In the genomic region with DNA sequence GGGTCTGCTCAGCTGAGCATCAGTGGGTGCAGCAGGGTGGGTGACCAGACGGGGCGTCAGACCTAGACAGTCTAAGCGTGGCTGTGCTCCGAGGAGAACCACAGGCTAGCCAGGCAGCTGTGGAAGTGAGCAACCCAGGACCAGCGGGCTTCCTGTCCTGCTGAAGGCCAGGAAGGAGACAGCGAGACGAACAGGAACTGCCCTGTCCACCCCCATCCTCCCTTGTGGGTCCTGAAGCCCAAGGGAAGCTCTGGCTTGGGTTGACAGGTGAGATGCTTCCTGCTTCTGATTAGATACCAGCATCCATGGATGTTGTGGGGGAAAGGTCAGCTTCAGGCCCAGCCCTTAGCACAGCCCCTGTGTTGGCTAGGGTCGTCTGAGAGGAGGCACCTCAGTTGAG, we compare ENCODE assay signal across 11 mouse cellular contexts. TPM values are rescaled to one million over a fixed set of nuclear protein-coding genes. Genes with fewer than 3 reads are reported as not detected.
DNase-seq lines count a peak whose midpoint lies in the region; ATAC-seq and TF ChIP-seq lines count a peak whose summit lies in the region.
"Had no signal": no experiment of that assay in that cellular context is flagged by ENCODE, and none has a peak within 500 bp of the region (broad histone marks: within the 10 kb centered on the region; RNA-seq: fewer than 3 reads in every experiment).

No protein-coding gene starts in this region.

- no peak for TF ChIP-seq CTCF in hindbrain, postnatal 0 days (IDR thresholded peaks at IDR 0.05; ENCODE audit: low read depth)
- TF ChIP-seq CTCF in left cerebral cortex, adult 2 months (IDR thresholded peaks at IDR 0.05): no peak

- no peaks in the 10 kb centered on the region for H3K27me3 ChIP-seq in hindbrain, embryonic 10.5 days (ENCODE audit: insufficient read depth, poor library complexity, severe bottlenecking)
- no peaks in the 10 kb centered on the region for H3K27me3 ChIP-seq in hindbrain, postnatal 0 days (ENCODE audit: insufficient read depth, low read length)
- no peaks in the 10 kb centered on the region for H3K27me3 ChIP-seq in embryonic facial prominence, embryonic 12.5 days
- no peaks in the 10 kb centered on the region for H3K27me3 ChIP-seq in hindbrain, embryonic 13.5 days
- no peaks in the 10 kb centered on the region for H3K27me3 ChIP-seq in limb, embryonic 12.5 days

- peaks cover 78% of the 10 kb centered on the region for H3K36me3 ChIP-seq in hindbrain, embryonic 10.5 days
- peaks cover 21% of the 10 kb centered on the region for H3K36me3 ChIP-seq in hindbrain, postnatal 0 days (ENCODE audit: insufficient read depth, low read length)
- H3K36me3 ChIP-seq in embryonic facial prominence, embryonic 12.5 days: peaks cover 62% of the 10 kb centered on the region
- H3K36me3 ChIP-seq in hindbrain, embryonic 13.5 days: peaks cover 62% of the 10 kb centered on the region
- peaks cover 71% of the 10 kb centered on the region for H3K36me3 ChIP-seq in limb, embryonic 12.5 days

- no peak overlapping the region for H3K4me3 ChIP-seq in hindbrain, embryonic 10.5 days
- H3K4me3 ChIP-seq in hindbrain, postnatal 0 days (ENCODE audit: low read length): no peak overlapping the region
- no peak overlapping the region for H3K4me3 ChIP-seq in embryonic facial prominence, embryonic 12.5 days
- no peak overlapping the region for H3K4me3 ChIP-seq in hindbrain, embryonic 13.5 days
- no peak overlapping the region for H3K4me3 ChIP-seq in limb, embryonic 12.5 days (replicated peaks)
- H3K4me3 ChIP-seq in left cerebral cortex, adult 2 months: no peak overlapping the region

- no peak for ATAC-seq in hindbrain, postnatal 0 days
- ATAC-seq in embryonic facial prominence, embryonic 12.5 days (ENCODE audit: insufficient number of reproducible peaks, insufficient read depth, low FRiP score, low TSS enrichment): no peak
- ATAC-seq in hindbrain, embryonic 13.5 days (ENCODE audit: low FRiP score): no peak
- no peak for ATAC-seq in limb, embryonic 12.5 days (ENCODE audit: insufficient number of reproducible peaks, insufficient read depth, low FRiP score, low TSS enrichment, low read depth)
- no peak for ATAC-seq in monocyte, adult 5-6 weeks (replicated peaks; ENCODE audit: insufficient number of reproducible peaks, low FRiP score, low TSS enrichment, poor library complexity, severe bottlenecking)

- WGBS in hindbrain, embryonic 10.5 days: 74% methylated on average over 8 of the region's 8 CpGs
- WGBS in hindbrain, postnatal 0 days: 83% methylated on average over 8 of the region's 8 CpGs
- WGBS in embryonic facial prominence, embryonic 12.5 days: 81% methylated on average over 8 of the region's 8 CpGs
- 83% methylated on average over 8 of the region's 8 CpGs for WGBS in hindbrain, embryonic 13.5 days
- 82% methylated on average over 8 of the region's 8 CpGs for WGBS in limb, embryonic 12.5 days

- intact Hi-C loops in left cerebral cortex, adult 2 months (cut with DNase I): loop anchor here (2.0 kb wide), 1 partner anchor 17 kb away; no protein-coding TSS in a partner anchor

- H3K4me1 ChIP-seq in hindbrain, embryonic 10.5 days (replicated peaks): peaks cover 35% of the 10 kb centered on the region
- H3K4me1 ChIP-seq in hindbrain, postnatal 0 days (ENCODE audit: insufficient read depth, low read length): peaks cover 14% of the 10 kb centered on the region; the same call in 1 of the 2 replicates
- peaks cover 14% of the 10 kb centered on the region for H3K4me1 ChIP-seq in embryonic facial prominence, embryonic 12.5 days
- H3K4me1 ChIP-seq in hindbrain, embryonic 13.5 days (replicated peaks): peaks cover 42% of the 10 kb centered on the region
- peaks cover 3% of the 10 kb centered on the region; the same call in 1 of the 2 replicates for H3K4me1 ChIP-seq in limb, embryonic 12.5 days (replicated peaks)

- H3K9me3 ChIP-seq in hindbrain, embryonic 10.5 days: no peaks in the 10 kb centered on the region
- no peaks in the 10 kb centered on the region for H3K9me3 ChIP-seq in hindbrain, postnatal 0 days (ENCODE audit: low read length)
- no peaks in the 10 kb centered on the region for H3K9me3 ChIP-seq in embryonic facial prominence, embryonic 12.5 days
- H3K9me3 ChIP-seq in hindbrain, embryonic 13.5 days: no peaks in the 10 kb centered on the region
- no peaks in the 10 kb centered on the region for H3K9me3 ChIP-seq in limb, embryonic 12.5 days

- no peak for DNase-seq in hindbrain, embryonic 10.5 days (ENCODE audit: low spot score)
- DNase-seq in hindbrain, postnatal 0 days (ENCODE audit: low spot score): no peak
- DNase-seq in left cerebral cortex, adult 2 months (ENCODE audit: extremely low spot score in 1 of 2, low spot score in 2 of 2): no peak
- DNase-seq in MN1 (ENCODE audit: low spot score): no peak
- DNase-seq: lung, postnatal 14 days; retina, postnatal 1 day; thymus, postnatal 36 days had no signal

- peak overlapping the region; percentile 73 for H3K27ac ChIP-seq in hindbrain, embryonic 10.5 days
- H3K27ac ChIP-seq in hindbrain, postnatal 0 days: no peak overlapping the region
- H3K27ac ChIP-seq in embryonic facial prominence, embryonic 12.5 days: 0 out of 2 replicates have a peak overlapping the region, but pooled peaks have one; percentile 31
- H3K27ac ChIP-seq in hindbrain, embryonic 13.5 days: peak overlapping the region; percentile 67; the same call in 1 of the 2 replicates
- H3K27ac ChIP-seq in limb, embryonic 12.5 days: peak overlapping the region; percentile 37; the same call in 1 of the 2 replicates
- no peak overlapping the region for H3K27ac ChIP-seq in left cerebral cortex, adult 2 months

- no peak overlapping the region for H3K4me2 ChIP-seq in hindbrain, postnatal 0 days (ENCODE audit: low read depth, low read length)
- H3K4me2 ChIP-seq in embryonic facial prominence, embryonic 12.5 days (replicated peaks): no peak overlapping the region
- H3K4me2 ChIP-seq in hindbrain, embryonic 13.5 days: no peak overlapping the region
- H3K4me2 ChIP-seq in limb, embryonic 12.5 days: no peak overlapping the region

- no peak overlapping the region for H3K9ac ChIP-seq in hindbrain, postnatal 0 days (replicated peaks; ENCODE audit: low read length)
- no peak overlapping the region for H3K9ac ChIP-seq in embryonic facial prominence, embryonic 12.5 days
- peak overlapping the region; percentile 69; the same call in 1 of the 2 replicates for H3K9ac ChIP-seq in hindbrain, embryonic 13.5 days
- no peak overlapping the region for H3K9ac ChIP-seq in limb, embryonic 12.5 days (replicated peaks)

RNA-seq across cellular contexts. Expression of gene Fbxl18, which starts 13.3 kb away (rescaled TPM):
- 23.8 and 24.2 TPM in 2 replicates for polyA plus RNA-seq in hindbrain, embryonic 10.5 days (2016; fragmentation: Nextera tagmentation; extraction: Ambion mirVana)
- total RNA-seq in hindbrain, postnatal 0 days (2014; rRNA removed): 68.6 and 73.8 TPM in 2 replicates
- polyA plus RNA-seq in hindbrain, postnatal 0 days (2015; fragmentation: Nextera tagmentation; extraction: Ambion mirVana): 28.0 and 31.4 TPM in 2 replicates
- polyA plus RNA-seq in embryonic facial prominence, embryonic 12.5 days (2016; fragmentation: Nextera tagmentation; extraction: Ambion mirVana): 14.6 and 16.5 TPM in 2 replicates
- polyA plus RNA-seq in hindbrain, embryonic 13.5 days (2015; fragmentation: Nextera tagmentation; extraction: Ambion mirVana): 36.6 and 36.9 TPM in 2 replicates
- 13.0 and 13.1 TPM in 2 replicates for polyA plus RNA-seq in limb, embryonic 12.5 days (2016; fragmentation: Nextera tagmentation; extraction: Ambion mirVana)
- total RNA-seq in monocyte, adult 5-6 weeks (2017): 1.6 to 3.6 TPM (median 2.3 TPM) in 3 replicates
- total RNA-seq in left cerebral cortex, adult 2 months (2021): 10 to 100 TPM; 31.5 to 33.2 TPM

RNA-seq across cellular contexts. Expression of gene Actb, which starts 24.6 kb away (rescaled TPM):
- 14,349 and 15,462 TPM in 2 replicates for polyA plus RNA-seq in hindbrain, embryonic 10.5 days (2016; fragmentation: Nextera tagmentation; extraction: Ambion mirVana)
- 5,437 and 5,693 TPM in 2 replicates for total RNA-seq in hindbrain, postnatal 0 days (2014; rRNA removed)
- 15,098 and 15,291 TPM in 2 replicates for polyA plus RNA-seq in hindbrain, postnatal 0 days (2015; fragmentation: Nextera tagmentation; extraction: Ambion mirVana)
- 13,963 and 14,730 TPM in 2 replicates for polyA plus RNA-seq in embryonic facial prominence, embryonic 12.5 days (2016; fragmentation: Nextera tagmentation; extraction: Ambion mirVana)
- 17,657 and 17,716 TPM in 2 replicates for polyA plus RNA-seq in hindbrain, embryonic 13.5 days (2015; fragmentation: Nextera tagmentation; extraction: Ambion mirVana)
- 12,553 and 13,538 TPM in 2 replicates for polyA plus RNA-seq in limb, embryonic 12.5 days (2016; fragmentation: Nextera tagmentation; extraction: Ambion mirVana)
- 6,587 to 7,071 TPM (median 6,776 TPM) in 3 replicates for total RNA-seq in monocyte, adult 5-6 weeks (2017)
- 1,000 to 10,000 TPM; 2,227 to 2,233 TPM for total RNA-seq in left cerebral cortex, adult 2 months (2021)

Comparison
In these comparisons a context has a peak if more than half of its experiments do, and no peak if none do; other contexts are left out.
1. H3K27ac ChIP-seq: peak in hindbrain, embryonic 10.5 days (single experiment), embryonic facial prominence, embryonic 12.5 days (single experiment), hindbrain, embryonic 13.5 days (single experiment) and limb, embryonic 12.5 days (single experiment); none in hindbrain, postnatal 0 days (single experiment) and left cerebral cortex, adult 2 months (single experiment).